Mouse (Mus musculus): ENCODE data around the gene Zbed4.
A peak's percentile ranks its signal among the peaks of the same experiment; 100 is the strongest.
"Not testable (repeated sequence)": the region's sequence is repeated elsewhere in the genome, so short reads cannot be mapped to it uniquely, and the experiment has no call there.

The Zbed4 gene

DNA sequence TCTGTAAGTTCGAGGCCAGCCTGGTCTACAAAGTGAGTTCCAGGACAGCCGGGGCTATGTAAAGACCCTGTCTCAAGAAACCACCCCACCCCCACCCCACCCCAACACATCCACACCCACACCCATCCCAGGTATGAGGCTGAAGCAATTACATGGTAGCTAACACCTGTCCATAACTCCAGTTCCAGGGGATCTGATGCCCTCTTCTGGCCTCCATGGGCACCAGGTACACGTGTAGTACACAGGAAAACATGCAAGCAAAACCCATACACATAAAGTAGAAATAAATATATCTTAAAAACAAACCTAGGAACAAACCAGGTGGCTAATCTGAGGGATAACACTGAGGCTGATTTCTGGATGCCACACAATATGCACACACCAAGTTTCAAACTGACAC is 61.8 kb downstream of the Zbed4 start:
- DNase-seq (ENCODE audit: low read depth) = no peak

DNA sequence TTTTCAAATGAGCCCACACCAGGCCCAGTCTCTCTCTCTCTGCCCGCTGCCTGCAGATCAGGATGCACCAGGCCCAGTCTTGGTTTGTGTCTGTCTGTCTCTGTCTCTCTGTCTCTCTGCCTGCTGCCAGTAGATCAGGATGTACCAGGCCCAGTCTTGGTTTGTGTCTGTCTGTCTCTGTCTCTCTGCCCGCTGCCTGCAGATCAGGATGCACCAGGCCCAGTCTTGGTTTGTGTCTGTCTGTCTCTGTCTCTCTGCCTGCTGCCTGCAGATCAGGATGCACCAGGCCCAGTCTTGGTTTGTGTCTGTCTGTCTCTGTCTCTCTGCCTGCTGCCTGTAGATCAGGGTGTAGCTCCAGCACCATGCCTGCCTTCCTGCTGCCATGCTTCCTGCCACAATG is 62.4 kb downstream of the Zbed4 start:
- not testable (repeated sequence) for DNase-seq (ENCODE audit: low read depth)

DNA sequence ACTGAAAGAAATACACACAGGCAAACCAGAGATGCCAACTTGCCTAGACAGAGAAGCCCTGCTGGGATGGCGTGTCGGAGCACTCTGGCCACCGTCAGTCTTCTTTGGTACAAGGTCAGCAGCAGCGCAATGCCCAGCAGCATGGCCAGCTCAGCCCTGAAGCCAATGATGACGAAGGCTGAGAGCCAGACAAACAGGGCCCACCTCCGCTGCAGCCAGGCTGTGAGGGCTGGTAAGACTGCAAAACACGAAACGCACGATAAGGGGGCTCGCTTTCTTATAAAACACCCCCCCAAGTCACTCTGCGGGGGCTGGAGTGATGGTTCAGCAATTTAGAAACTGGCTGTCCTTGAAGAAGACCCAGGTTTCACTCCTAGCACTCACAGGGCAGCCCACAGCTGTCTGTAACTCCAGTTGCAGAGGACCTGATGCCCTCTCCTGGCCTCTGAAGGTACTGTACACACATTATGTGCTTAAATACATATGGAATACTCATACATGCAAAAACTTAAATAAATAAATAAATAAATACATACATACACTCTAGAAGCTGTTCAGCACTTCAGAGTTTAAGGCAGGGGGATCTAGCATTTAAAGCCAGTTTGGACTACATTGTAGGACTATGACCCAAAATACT is 63.1 kb downstream of the Zbed4 start:
- no peak for DNase-seq (ENCODE audit: low read depth)

DNA sequence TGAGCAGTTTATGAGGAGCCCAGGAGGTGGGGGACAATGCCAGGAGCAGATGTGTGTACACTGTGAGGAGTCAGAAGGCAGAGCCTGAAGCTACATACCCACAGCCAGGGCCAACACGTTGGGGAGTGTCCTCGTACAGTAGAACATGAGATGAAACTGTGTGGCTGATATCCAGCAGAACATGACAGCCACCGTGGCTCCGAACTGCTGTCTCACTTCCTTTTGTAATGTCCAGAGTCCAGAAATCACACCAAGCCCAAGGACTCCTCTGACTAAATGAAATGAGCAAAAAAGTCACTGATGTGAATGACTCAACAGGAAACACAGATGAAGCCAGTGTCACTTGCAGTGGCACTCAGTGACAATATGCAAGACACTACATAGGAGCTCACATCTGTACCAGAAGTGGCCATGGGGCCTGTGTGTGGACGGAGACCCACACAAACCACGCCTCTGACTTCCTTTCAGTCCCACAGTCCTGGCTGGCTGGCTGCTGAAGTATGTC is 63.8 kb downstream of the Zbed4 start:
- no peak for DNase-seq (ENCODE audit: low read depth)

DNA sequence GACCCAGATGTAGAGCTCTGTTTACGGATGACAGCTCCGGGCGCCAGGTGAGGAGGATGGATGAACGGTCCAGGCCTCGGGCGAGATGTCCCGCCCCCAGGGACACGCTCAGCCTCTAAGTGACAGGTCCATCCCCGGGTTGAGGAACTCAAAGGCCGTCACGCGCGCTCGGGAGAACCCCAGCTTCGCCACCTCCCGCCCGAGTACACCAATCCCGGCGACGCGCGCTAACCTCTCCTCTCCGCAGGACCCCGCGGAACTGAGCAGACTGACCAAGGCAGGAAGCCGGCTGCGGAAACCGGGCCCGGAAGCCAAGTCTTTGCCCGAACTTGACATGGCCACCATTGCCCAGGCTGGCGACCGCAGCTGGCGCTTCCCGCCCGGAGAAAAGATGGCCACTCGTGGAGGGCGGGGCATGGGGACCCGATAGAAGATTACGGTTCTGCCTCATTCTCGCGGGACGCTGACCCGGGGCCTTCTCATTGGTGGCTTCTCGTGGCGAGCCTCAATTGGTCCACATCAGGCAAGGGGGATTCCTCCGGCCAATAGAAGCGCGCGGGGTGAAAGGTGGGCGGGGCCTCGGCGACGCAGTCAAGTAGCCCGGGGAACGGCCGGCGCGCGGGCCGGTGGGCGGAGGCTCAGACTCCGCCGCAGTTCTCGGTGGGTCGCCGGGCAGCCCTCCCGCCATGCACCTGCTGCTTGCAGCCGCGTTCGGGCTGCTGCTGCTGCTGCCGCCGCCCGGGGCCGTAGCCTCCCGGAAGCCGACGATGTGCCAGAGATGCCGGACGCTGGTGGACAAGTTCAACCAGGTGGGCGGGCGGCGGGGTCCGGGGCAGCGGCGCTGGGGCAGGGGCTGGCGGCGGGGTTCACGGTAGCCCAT is 67.8 kb downstream of the Zbed4 start, which contains the start of the genes Alg12 and Creld2:
Gene Alg12, minus strand, starts transcription at position 293 of the 880 bp plus-strand sequence.
Gene Creld2, plus strand, starts transcription at position 621 of the 880 bp plus-strand sequence.
- DNase-seq (ENCODE audit: low read depth) = peak; percentile 99

DNA sequence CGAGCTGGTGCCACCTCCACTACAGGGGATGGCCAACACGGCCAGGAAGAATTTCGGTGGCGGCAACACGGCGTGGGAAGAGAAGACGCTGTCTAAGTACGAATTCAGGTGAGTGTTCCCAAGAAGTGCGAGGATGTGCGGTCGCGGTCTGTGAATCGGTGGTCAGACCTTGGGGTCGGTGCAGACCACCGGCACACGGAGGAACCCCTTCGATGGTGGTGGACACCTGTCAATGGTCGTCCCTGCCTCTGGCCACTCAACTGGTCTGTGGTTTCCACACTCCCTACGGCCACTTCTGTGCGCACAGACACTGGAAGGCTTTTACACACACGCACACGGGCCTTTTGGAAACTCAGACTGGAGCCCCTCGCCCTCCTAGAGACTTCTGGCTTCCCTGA is 68.4 kb downstream of the Zbed4 start:
- no peak for DNase-seq (ENCODE audit: low read depth)

DNA sequence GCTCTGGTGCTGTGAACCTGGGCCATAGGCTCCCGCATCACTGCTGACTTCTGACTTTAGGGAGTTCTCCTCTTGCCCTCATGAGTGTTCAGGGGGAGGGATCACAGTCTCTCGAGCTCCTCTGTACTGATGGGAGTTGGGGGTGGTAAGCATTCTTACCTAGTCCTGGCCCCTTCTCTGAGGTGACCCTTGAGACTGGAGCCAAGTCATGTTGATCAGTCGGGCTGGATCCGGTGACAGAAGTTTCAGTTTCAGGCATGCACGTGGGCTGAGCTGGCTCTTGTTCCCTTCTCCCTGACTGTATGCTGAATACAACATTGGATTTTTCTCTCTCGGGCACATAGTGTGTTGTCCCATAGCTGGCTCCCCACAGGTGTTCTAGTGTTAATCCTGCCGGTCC is 69.9 kb downstream of the Zbed4 start:
- DNase-seq (ENCODE audit: low read depth) = no peak

DNA sequence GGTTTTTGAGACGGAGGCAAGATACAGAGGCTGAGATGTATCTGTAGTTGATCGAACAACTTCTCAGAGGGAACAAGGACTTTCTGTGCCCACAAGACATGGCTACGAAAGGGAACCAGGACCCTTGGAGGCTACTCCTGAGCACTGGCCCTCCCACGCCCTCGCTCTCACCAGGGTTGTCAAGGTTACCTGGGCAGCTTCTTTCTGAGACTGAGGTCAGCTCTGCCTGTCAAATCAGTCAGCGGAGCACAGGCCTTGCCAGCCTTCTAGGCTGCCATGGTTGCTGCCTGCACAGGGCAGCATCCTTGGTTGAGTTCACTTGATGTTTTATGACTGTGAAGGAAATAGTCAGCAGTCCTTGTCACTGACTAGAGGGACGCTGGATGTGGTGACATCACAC is 71.1 kb downstream of the Zbed4 start:
- no peak for DNase-seq (ENCODE audit: low read depth)

DNA sequence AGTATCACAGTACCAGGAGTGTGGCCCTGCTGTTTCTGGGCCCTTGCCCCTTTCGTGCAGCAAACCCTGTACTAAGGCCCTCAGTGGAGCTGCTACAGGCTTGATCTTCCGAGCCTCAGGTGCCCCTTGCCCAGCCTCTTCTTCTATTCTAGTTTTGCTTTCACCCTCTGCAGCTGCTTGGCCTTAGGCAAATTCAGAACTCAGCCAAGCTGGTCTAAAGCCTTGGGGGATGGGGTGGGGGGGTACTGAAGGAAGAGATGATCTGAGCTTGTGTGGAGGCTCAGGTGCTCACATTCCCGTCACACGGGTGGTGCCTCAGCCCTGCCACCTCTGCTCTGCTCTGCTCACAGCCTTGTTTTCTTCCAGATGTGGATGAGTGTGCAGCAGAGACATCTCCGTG is 71.9 kb downstream of the Zbed4 start:
- no peak for DNase-seq (ENCODE audit: low read depth)

DNA sequence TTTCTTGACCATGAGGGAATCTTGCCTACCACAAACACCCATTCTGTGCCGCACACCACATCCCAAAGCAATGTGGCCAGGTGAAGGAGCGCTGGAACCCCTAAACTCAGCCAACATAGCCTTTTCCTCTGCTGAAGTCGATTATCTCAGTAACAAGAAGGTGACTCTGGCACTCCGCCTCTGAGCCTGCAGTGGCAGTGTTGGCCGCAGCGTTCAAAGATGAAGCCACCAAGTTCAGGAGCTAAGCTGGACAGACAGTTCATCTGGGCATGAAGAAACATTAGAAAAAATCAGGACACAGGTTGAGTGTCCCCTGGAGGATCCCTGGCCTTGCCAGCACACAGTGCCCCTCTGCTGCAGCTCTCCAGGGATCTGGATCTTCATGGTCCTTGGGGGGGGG is 76.0 kb downstream of the Zbed4 start:
- no peak for DNase-seq (ENCODE audit: low read depth)

DNA sequence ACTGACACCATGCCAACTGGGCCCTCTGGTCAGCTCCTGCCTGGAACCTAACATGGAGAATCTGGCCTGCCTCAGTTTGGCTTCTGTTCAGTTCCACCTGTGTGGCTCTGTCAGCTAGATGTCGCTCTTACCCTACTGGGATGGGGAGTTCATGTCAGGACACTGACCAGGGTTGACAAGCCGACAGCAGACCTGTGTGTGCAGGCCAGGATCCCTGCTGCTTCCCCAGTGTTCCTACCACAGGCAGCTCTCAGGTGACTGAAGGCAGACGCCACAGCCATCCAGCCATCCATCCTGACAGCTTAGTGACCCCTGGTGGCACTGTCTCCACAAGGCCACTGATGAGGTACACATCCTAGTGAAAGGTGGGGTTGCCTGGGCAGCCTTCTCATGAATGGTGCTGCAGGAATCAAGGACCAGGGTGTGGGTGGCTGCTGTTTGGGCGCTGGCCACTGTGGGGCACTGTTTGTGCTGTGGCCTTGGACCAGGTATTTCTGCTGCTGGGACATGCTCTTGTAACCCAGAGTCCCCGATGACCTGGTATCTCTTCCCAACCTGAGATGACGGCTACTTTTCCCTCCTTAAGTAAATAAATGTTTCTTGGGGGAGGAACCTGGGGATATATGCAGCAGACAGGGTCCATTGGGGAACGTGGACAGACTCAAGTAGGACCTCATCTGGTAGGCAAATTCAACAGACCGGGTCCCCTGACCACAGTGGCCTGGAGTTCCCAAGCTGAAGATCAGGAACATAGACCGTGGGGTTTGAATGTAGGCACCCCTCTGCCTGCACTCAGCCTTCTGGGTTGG is 76.7 kb downstream of the Zbed4 start:
- peak; percentile 67 for DNase-seq (ENCODE audit: low read depth)

DNA sequence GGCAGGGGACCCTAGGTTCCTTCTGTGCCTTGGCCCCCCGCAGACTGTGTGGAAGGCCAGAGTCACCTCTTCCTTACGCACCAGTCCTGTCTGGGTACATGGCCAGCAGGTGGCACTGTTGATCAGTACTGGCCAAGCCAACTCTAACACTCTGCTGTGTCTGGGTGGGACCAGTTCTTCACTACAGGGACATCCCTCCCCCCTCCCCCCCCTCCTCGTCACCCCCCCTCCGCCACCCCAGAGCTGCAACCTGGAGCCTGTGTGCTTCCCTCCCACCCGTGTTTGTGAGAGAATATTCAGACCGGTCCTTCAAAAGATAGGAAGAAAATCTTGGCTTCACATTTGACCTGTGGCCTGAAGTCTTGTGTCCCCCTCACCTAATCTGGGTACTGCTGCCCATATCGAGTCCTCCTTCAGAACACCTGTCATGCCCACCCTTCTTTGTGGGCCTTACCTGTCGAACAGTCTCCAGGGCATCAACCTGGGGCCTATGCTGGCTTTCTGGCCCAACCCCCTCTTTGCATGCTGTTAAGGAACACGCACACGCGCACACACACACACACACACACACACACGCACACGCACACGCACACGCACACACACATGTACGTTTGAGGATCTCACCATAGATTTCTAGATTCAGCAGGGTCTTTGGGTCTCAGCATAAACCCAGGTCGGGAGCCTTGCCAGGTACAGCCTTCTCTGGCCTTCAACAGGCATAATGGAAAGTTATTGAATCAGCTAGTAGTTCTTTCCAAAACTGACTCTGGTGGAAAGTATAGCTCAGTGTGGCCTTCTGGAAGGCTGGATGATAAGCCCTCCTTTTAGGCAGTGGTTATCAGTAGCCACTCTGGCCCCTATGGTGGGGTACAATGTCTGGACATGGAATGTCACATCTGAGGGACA is 77.6 kb downstream of the Zbed4 start:
- DNase-seq (ENCODE audit: low read depth) = peak; percentile 92

DNA sequence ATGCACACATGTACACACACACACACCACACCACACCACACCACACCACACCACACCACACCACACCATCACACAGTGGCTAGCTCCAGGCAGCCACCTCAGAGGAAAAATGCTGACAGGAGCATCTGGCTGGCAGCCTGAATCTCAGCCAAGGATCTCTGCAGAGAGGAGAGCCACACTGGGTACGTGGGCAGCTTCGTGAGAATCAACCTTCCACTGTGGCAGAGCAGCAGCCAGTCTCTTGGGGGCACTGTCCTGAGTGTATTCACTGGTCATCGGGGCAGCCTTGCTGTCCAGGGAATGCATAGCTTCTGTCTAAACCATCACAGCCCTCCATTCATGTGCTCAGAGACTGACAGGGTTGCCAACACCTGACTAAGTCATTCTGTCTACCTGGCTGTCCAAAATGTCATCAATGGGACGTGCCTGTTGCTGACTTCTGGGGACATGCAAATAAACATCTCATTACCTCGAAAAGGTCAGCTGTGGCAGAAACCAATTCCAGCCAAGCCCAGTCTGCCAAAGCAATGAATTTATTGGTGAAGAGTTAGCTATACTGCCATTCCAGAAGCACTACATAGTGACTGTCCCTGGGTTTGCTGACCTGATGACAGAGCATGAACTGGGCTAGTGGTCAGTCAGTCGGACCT is 78.5 kb downstream of the Zbed4 start:
- DNase-seq (ENCODE audit: low read depth) = no peak

DNA sequence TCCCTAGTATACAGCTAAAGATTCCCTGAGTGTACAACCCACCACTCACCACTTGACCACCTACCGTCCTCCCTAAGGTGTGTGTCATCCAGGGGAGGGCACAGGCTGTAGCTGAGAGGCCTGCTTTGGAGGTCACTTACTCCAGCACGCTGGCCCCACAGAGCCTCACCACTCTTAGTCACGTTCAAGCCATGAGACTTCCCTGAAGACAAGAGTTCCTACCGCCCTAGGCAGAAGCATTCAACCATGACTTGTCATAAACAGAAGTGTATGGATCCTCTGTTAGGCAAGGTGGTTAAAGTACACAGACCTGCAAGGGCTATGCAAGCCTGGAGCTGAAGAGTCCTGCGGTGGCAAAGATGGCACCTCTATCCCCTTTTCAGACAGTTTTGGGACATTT is 79.2 kb downstream of the Zbed4 start:
- no peak for DNase-seq (ENCODE audit: low read depth)

DNA sequence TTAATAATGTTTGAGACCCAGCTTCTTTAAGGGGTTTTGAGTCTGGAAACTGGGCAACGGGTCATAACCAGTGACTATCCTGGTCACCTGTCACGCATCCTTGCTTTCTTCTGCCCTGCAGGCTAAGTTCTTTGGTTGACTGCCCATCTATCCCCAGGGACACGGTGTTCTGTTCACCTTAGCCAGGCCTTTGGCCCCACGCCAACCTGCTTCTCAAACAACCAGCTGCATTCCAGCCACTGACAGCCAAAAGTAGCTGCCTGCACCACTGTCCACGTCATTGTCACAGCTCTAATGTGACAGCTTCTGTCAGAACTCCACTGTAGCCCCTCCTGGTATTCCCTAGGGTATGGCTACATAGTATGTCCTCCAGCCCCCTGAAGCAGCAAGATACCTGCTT is 80.0 kb downstream of the Zbed4 start:
- DNase-seq (ENCODE audit: low read depth) = no peak

DNA sequence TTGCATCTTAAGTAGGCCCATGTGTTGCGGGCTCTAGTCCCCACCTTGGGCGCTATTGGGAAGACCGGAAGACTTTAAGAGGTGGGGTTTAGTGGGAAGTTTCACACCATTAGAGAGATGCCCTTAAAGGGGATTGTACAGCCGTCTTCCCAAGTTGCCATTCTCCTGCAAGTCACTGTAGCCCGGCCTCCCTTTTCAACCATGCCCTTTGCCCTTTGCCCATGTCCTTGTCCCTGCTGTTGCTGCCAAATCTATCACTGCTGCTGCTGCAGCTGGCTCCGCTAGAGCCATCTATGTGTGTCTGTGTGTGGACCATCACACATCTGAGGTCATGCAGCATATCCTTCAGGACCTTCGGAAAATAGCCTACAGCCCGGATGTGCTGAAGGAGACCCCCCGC is 81.1 kb downstream of the Zbed4 start:
- DNase-seq (ENCODE audit: low read depth) = no peak
